Mouse (Mus musculus) spleen, postnatal 36 days (tissue): ENCODE measurements at regions not wholly inside any gene's neighbourhood (a gene's known extent, or its start where the extent isn't known, plus 50 kb on each side); places are given as distances from the start of the nearest gene placed in this dataset.

ENCODE experiments used
- DNase-seq, 2 experiments: peaks; one replicate each; pipeline ENCODE4 v3.0.0; 2022; ENCODE audit warnings: low spot score in 2 of 2, mixed read lengths in 1 of 2

DNA sequence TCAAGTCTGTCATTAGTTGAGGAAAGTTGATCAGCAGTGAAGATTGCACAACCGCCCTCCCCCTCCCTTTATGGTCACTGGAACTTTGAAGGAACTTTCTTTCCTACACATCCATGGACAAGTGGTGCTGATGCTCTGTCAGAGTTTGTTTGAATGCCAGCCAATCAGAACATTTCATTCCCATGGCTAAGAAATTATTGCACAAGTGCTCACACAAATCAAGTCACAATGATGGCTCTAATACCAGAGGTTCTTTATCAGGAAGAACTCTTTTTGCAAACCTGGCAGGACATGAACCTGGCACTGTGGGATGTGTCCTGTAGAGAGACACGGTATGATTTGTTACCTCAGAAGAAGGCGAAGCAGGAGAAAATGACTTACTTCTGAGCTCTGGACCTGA, 54.3 kb upstream of the Spry2 start:
- DNase-seq, result no peak

DNA sequence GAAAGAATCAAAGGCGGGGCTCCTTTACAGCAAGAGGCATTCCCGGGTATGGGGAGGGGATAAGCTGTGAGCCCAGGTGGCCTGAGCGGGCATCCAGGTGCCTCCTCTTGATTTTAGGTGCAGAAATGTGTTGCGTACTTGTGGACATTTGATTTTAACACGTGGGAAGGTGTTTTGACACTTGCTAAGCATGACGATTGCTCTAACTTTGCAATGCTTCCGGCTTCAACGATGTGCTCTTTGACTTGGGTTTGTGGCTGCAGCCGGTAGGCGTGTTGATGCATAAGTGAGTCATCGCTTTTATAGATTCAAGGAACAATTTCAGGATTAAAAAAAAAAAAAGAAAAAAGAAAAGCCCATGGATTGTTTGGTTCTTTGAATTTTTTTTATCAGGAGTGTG, 58.5 kb upstream of the Spry2 start:
- no peak for DNase-seq

GRCm38 (mm10) chr14:105956796-105957195, 60.2 kb upstream of the Spry2 start:
- no peak for DNase-seq

GRCm38 (mm10) chr14:105958005-105958404, 61.4 kb upstream of the Spry2 start:
- DNase-seq, result no peak

- DNase-seq, result no peak
These were observed 83.1 kb upstream of the Spry2 start for GRCm38 (mm10) chr14:105979544-105980323.

GRCm38 (mm10) chr14:105980324-105980680, 83.7 kb upstream of the Spry2 start:
- DNase-seq, result no peak

DNA sequence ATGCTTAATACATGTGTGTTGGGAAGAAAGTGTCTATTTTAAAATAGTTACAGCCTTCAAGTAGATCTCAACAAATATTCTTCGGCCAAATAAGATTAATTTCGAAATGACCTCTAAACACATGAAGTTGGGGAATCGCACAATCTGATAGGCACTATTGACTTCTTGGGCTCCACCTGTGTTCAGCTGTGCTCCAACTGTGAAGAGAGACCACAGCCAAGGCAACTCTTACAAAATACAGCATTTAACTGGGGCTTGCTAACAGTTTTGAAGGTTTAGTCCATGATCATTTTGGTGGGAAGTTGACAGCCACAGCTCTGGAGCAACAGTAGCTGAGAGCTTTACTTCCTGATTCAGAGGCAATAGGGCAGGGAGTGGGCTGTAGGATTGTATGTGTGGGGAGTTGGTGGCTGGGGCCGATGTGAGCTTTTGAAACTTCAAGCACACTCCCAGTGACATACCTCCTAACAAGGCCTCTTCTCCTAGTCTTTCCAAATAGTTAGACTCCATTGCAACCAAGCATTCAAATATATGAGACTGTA, 90.8 kb upstream of the Spry2 start:
- DNase-seq, result no peak

DNA sequence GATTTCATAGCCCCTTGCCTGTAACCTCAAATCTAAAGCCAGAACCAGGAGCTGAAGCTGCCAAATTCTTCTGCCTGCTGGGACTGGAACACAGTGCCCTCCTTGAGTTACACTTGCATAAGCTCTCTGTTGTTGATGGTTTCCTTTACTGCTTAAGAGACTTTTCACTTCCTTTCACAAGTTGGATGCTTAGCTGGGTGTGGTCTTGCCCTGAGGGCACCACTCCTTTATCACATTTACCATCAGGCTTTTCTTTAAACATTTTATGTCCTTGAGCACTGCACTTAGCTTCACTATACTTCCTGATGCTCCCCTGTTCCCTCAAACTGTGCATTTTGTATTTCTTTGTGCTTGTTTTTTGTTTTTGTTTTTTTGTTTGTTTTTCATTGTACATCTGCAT, 92.1 kb upstream of the Spry2 start:
- DNase-seq, result no peak

- DNase-seq, result no peak
These were observed 96.5 kb upstream of the Spry2 start for GRCm38 (mm10) chr14:105993124-105993523.

DNA sequence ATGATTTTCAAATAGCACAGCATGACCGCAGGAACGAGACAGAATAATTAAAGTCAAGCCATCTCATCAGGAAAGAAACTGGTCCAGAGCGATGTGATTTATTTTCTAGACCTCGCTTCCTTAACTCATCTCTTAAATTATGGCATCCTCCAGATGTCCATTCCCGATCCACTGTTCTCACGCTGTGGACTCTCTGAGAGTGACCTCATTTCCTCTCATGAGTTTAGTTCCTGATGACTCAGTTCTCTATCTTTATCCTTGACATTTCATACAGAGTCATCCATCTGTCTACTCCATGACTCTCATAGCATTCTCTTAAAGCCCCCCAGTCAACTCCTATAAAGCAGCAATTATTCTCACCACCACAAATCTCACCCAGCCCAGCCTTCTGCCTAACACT, 103.2 kb upstream of the Spry2 start:
- no peak for DNase-seq

DNA sequence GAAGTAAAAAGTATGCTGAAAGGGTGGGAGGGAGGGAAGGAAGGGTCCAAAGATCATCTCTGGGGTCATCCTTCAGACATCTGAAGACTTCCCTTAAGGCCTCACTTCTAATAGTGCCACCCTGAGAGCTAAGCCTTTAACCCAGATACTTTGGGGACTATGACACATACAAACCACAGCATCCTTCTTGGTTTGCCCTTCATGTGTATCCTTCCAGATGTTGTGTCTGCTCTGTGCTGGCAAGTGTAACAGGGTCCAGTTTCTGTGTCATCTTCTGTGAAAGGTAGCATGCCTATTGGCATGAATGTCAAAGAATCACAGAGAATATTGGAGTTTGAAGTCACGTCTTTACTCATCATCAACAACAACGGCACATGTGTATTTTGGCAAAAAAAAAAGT, 98.2 kb upstream of the Trim52 start:
- no peak for DNase-seq

DNA sequence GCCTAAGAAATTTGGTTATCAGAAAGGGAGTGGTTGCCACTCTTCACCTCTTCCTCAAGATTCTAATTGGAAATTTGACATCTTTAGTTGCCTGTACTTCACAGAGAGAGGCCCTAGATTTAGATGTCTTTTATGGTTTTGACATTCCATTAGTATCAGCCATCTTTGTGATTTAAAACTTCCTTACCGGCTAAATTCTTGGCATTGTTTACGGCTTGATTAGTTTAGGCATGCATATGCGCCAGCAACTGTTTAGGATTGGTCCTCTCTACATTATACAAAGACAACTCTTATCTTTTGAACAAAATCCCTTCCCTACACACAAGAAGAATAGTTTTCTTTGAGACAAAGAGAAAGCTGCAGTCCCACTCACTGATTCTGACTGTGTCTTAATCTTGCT, 97.0 kb upstream of the Trim52 start:
- no peak for DNase-seq

DNA sequence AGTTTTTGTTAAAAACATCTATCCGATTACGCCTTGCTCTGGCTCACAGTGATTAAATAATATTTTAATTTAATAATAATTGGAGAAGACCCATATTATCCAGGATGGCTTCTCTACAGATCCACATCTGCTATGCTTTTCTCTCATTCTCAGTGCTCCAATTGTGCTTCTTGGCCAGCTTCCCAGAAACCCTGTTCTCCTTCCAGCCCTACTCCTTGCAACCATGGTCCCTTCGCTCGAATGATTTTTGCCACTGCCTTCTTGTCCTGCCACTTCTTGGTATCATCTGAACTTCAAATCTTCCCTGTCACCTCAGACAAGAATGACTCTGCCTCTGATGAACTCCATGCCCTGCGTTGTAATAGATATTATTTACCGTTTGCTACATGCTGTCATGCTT, 95.0 kb upstream of the Trim52 start:
- no peak for DNase-seq

GRCm38 (mm10) chr14:106011991-106012427, 94.0 kb upstream of the Trim52 start:
- no peak for DNase-seq

DNA sequence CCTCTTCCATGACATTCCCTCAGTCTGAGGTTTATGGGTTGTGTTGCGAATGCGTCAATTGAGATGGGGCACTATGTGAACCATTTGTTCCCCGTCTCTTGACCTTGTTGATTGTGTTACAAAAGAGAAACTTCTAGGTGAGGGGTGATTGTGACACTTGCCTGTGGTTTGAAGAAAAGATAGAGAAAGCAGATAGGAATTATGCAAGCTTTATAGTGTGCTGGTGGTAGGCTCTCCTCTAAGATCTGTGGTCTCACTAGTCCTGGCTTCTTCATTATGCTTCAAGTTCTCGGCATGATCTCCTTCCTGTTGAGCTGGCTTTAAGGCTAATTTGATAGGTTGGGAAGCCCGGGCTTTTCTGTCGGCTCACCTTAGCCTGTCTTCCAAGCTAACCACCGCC, 83.2 kb upstream of the Trim52 start:
- no peak for DNase-seq

DNA sequence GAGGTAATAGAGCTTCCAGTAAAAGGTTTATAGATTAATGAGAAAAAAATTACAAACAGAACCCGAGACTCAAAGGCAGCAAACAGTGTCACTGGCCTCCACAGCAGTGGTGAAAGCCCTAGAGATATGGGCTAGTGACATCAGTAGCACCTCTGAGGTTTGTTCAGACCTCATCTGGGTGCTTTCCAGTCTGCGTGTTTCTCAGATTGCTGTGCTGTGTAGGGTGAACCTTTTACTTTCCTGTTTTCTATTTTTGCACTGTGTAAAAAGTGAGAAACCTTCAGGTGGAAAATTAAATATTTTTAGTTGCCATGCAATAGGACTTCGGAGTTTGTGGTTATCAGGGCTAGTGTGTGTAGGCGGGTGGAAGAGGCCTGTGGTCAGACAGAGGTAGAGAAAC, 79.2 kb upstream of the Trim52 start:
- peak; percentile 23 to 31 for DNase-seq

GRCm38 (mm10) chr14:106027686-106028085, 78.3 kb upstream of the Trim52 start:
- no peak for DNase-seq

DNA sequence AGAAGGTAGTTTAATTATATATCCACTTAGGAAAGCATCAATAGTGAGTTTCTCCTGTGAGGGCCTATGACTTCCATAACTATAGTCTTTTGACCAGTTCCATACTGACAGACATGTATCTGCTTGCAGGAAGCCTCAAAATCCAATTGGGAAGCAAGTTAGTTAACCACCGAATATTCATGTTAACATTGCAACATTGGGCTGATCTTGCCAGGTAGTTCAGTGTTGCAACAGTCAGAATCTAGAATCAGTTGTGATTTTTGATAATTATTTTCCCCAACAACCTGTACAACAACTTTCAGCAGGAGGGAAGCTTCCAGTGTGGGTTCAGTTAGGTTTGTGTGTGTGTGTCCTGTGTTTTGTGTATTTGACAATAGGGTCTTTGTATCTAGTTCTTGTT, 74.9 kb upstream of the Trim52 start:
- DNase-seq, result no peak

DNA sequence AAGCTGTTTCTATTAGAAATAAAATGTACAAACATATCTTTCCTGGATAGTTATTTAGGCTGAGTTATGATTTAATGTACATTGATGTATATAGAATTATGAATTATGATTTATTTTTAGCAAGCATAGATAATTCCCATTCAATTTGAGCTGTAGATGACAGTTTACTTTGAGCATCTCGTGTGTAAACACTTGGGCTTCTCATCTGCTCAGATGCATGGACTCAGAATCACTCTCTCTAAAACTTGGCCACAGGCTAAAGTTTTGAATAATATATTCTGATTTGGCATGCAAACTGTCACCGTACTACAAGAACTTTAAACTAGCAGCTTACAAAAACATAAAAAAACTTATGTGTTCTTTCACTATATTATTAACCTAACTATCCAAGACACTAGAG, 72.2 kb upstream of the Trim52 start:
- DNase-seq, result no peak

- DNase-seq, result no peak
These were observed 70.9 kb upstream of the Trim52 start for GRCm38 (mm10) chr14:106034933-106035665.

DNA sequence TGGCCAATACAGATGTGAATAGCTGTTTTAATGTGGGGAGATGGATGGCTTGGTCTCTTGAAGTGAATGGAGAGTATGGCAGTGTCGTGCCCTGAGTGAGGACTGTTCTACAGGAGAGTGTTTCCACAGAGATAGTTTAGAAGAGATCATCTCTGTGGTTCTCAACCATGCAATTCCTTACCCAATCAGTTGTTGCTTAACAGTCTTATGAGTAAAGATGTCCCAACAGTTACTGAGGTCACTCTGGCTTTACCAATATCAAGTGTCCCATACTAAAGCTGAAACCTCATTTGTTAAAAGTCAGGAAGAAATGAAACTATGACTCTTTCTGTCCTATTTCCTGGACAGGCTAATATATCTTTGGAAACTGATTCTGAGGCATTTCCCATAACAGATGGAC, 61.7 kb upstream of the Trim52 start:
- DNase-seq, result no peak

DNA sequence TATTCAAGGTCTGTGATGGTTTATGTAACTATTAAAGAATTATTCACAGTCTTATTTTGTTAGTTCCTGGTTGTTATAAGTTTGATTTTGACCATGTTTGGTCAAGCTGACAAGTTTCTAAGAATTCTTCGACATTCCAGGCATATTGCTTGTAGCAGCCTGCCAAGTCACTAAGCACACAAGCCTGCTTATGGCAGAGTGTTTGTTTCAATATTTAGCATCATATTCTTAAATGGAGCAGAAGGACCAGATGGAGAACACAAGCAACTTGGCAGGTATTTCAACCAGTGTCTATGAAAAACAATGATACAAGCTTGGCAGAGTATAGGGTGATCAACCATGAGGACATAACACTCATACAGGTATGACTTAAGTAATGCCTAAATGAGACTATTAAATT, 55.8 kb upstream of the Trim52 start:
- no peak for DNase-seq
